Mouse (Mus musculus): ENCODE measurements around the gene 1700001K19Rik.

DNA sequence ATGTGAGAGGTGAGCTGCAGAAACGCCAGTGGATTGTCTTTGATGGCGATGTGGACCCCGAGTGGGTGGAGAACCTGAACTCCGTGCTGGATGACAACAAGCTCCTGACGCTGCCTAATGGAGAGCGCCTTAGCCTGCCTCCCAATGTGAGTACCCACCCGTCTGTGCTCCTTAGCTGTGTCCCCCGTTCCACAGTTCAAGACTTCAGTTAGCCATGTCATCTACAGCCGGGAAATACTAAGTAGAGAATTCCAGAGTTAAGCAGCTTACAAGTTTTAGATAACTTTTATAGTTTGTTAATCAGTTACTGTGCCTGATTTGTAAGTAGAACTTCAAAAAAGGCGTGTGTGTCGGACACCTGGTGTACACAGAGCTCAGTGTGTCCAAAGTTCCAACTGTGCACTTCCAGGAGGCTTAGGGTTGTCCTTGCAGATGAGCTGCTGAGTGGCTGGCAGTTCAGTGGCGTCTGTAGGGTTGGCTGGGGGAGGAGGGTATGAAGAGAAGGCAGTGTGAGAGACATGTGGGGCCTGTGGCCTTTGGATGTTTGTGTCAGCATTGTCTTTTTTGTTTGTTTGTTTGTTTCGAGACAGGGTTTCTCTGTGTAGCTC lies 44.8 kb downstream of the 1700001K19Rik start:
- TF ChIP-seq CTCF (conservative IDR thresholded peaks at IDR 0.05; ENCODE audit: insufficient read depth, insufficient read length, low read depth, low read length) (no peak), POLR2A (IDR thresholded peaks at IDR 0.05; ENCODE audit: low read depth, low read length) (no peak)
